Mouse (Mus musculus) hindbrain, embryonic 13.5 days (tissue): ENCODE measurements around the gene Vmn1r185. TPM values are rescaled to one million over a fixed set of nuclear protein-coding genes. Genes with fewer than 3 reads are reported as not detected.
"Not testable (repeated sequence)": the region's sequence is repeated elsewhere in the genome, so short reads cannot be mapped to it uniquely, and the experiment has no call there.

ENCODE experiments used
- ATAC-seq: fragments of 200-750 bp; cut with Nextera tagmentation; 2 replicates; pipeline ENCODE4 v1.8.0; 2017; ENCODE audit warnings: moderate TSS enrichment; ENCODE audit not compliant: low FRiP score
- H3K27ac ChIP-seq: fragments of 300-500 bp; sonication (generic); 2 replicates; pipeline ENCODE4 v1.5.1; 2015; ENCODE audit warnings: inconsistent platforms, mild to moderate bottlenecking, moderate library complexity
- H3K27me3 ChIP-seq: fragments of 300-500 bp; sonication (generic); 2 replicates; pipeline ENCODE4 v1.6.1; 2015; ENCODE audit warnings: mild to moderate bottlenecking, inconsistent platforms
- H3K36me3 ChIP-seq: fragments of 300-500 bp; sonication (generic); 2 replicates; pipeline ENCODE4 v1.6.1; 2015; ENCODE audit warnings: mild to moderate bottlenecking, inconsistent platforms
- H3K4me1 ChIP-seq: fragments of 300-500 bp; sonication (generic); replicated peaks from 2 replicates; pipeline ENCODE4 v1.6.1; 2015; ENCODE audit warnings: inconsistent platforms
- H3K4me2 ChIP-seq: fragments of 300-500 bp; sonication (generic); 2 replicates; pipeline ENCODE4 v1.6.1; 2015; ENCODE audit warnings: inconsistent platforms, mild to moderate bottlenecking, moderate library complexity
- H3K4me3 ChIP-seq: fragments of 300-500 bp; sonication (generic); 2 replicates; pipeline ENCODE4 v1.5.1; 2015; ENCODE audit warnings: mild to moderate bottlenecking, inconsistent platforms
- H3K9ac ChIP-seq: fragments of 300-500 bp; sonication (generic); 2 replicates; pipeline ENCODE4 v1.6.1; 2015; ENCODE audit warnings: mild to moderate bottlenecking, inconsistent platforms
- H3K9me3 ChIP-seq: fragments of 300-500 bp; sonication (generic); 2 replicates; pipeline ENCODE4 v1.6.1; 2016; ENCODE audit warnings: inconsistent platforms
- WGBS: fragments of 180-500 bp; shearing (Covaris S2); methylation state at CpG from one replicate; pipeline ENCODE4 v1.1.7; 2015; 5-methylcytosine and 5-hydroxymethylcytosine counted together
- polyA plus RNA-seq: library from polyadenylated mRNA; unstranded; fragments of >200 nt; fragmentation: Nextera tagmentation; extraction: Ambion mirVana; gene quantifications from 2 replicates; pipeline ENCODE4 v1.2.1, GENCODE M21; 2015

Vmn1r185 gene
- polyA plus RNA-seq = not detected in 2 replicates

DNA sequence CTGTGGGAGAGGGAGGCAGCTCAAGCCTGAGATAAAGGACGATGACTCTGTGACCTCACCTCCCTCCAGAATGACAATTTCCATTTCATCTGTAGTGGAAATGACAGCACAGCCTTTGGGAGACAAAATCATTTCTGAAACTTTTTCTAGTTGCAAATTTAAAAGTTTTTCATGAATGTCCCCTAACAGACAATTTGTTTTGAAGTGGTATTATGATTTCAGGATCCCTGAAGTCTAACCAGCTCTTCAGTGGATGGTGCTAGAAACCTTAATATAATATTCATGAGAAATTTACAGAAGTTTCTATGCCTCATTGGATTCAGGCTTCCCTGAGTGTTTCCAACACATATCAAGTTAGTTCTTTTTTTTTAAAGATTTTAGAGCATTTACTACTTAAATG, at the start of gene Vmn1r185:
Vmn1r185 (minus strand) TSS at position 101 of the 400 bp plus-strand sequence.
- not testable (repeated sequence) for H3K36me3 ChIP-seq, H3K4me3 ChIP-seq, H3K27me3 ChIP-seq, H3K4me1 ChIP-seq, H3K27ac ChIP-seq, H3K9me3 ChIP-seq, H3K9ac ChIP-seq, ATAC-seq, H3K4me2 ChIP-seq
- WGBS = 77% methylated on average over 1 of the region's 1 CpGs

- H3K27me3 ChIP-seq, H3K9me3 ChIP-seq, H3K9ac ChIP-seq, H3K36me3 ChIP-seq, H3K4me2 ChIP-seq, H3K4me3 ChIP-seq, ATAC-seq, H3K4me1 ChIP-seq, H3K27ac ChIP-seq: not testable (repeated sequence)
- WGBS = 20% methylated on average over 2 of the region's 2 CpGs
Observed at GRCm38 (mm10) chr7:26667466-26667865, 49.2 kb upstream of the Vmn1r185 start.

DNA sequence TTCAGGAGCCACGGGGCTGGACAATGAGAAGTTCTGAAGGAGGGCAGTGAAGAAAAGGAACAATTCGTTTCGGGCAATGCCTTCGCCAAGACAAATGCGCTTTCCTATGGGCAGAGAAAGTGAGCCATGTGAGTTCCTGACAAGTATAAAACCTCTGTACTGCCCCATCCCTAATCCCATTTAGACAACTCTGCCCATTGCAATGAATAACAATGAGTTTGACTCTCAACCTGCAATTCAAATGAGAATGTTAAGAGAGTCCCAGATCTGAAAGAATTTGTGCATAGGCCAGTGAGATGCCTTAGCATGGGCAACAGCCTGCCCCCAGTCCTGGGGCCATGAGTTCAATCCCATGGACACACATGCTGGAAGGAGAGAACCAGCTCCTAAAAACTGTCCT, 47.7 kb upstream of the Vmn1r185 start:
- Histone ChIP-seq H3K9ac (no peak overlapping the region), H3K4me2 (no peak overlapping the region), H3K4me1 (no peaks in the 10 kb centered on the region), H3K4me3 (no peak overlapping the region), H3K27me3 (no peaks in the 10 kb centered on the region), H3K27ac (no peak overlapping the region), H3K36me3 (no peaks in the 10 kb centered on the region), H3K9me3 (peaks cover 15% of the 10 kb centered on the region)
- 82% methylated on average over 5 of the region's 5 CpGs for WGBS
- no peak for ATAC-seq

- WGBS = 70% methylated on average over 1 of the region's 1 CpGs
- Histone ChIP-seq H3K4me1 (no peaks in the 10 kb centered on the region), H3K27ac (no peak overlapping the region), H3K4me2 (no peak overlapping the region), H3K27me3 (no peaks in the 10 kb centered on the region), H3K4me3 (no peak overlapping the region), H3K9ac (no peak overlapping the region), H3K9me3 (no peaks in the 10 kb centered on the region), H3K36me3 (no peaks in the 10 kb centered on the region)
- ATAC-seq = no peak
Observed at GRCm38 (mm10) chr7:26589774-26590173, 28.5 kb downstream of the Vmn1r185 start.

DNA sequence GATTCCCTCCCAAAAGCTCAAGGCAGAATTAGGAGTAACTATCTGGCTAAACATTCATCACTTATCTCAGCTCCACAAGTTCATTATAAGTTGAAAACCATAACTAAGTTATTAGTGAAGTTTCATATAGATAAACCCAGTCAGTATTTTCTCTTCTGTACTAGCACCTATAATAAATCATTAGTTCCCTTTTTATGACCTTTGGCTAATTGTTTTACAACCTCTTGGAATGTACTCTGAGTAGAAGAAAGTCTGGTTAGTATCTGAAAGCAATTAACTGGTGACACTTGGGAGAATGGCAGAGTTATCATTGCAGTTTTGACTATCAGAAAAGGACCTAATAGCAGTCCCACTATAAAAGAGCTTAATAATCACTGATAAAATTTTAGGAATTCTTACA, 29.2 kb downstream of the Vmn1r185 start:
- no peak overlapping the region for H3K4me3 ChIP-seq
- no peaks in the 10 kb centered on the region for H3K27me3 ChIP-seq
- H3K27ac ChIP-seq = no peak overlapping the region
- no peaks in the 10 kb centered on the region for H3K36me3 ChIP-seq
- no peak overlapping the region for H3K4me2 ChIP-seq
- no peak for ATAC-seq
- no peaks in the 10 kb centered on the region for H3K4me1 ChIP-seq
- H3K9me3 ChIP-seq = no peaks in the 10 kb centered on the region
- no peak overlapping the region for H3K9ac ChIP-seq

Other genes with a start within 250 kb of the Vmn1r185 start
- gene Nlrp9c, start 214.8 kb downstream of the Vmn1r185 start, polyA plus RNA-seq = not detected in 2 replicates
- not detected in 2 replicates for gene Nlrp4a, start 183.4 kb downstream of the Vmn1r185 start, polyA plus RNA-seq
- gene Nlrp9a, start 83.4 kb downstream of the Vmn1r185 start, polyA plus RNA-seq = not detected in 2 replicates
- gene Cyp2b23, start 68.0 kb upstream of the Vmn1r185 start, polyA plus RNA-seq = not detected in 2 replicates
- 0.40 and 0.53 TPM in 2 replicates for gene Cyp2b19, start 138.7 kb upstream of the Vmn1r185 start, polyA plus RNA-seq
- not detected in 2 replicates for gene Cyp2g1, start 190.4 kb upstream of the Vmn1r185 start, polyA plus RNA-seq
- gene Cyp2a5, start 216.8 kb upstream of the Vmn1r185 start, polyA plus RNA-seq = 0.43 and 0.70 TPM in 2 replicates